In genomic region chr1:58504577-58505254, GRCm38 (mm10) we compare ENCODE assay signal across 8 mouse cellular contexts. TPM values are rescaled to one million over a fixed set of nuclear protein-coding genes. Genes with fewer than 3 reads are reported as not detected.
DNase-seq lines count a peak whose midpoint lies in the region; ATAC-seq lines count a peak whose summit lies in the region.

Orc2 (minus strand) TSS chr1:58505109.

- ATAC-seq in hindbrain, embryonic 14.5 days (ENCODE audit: low FRiP score), result peak; percentile 100

- peaks cover 15% of the 10 kb centered on the region for H3K4me1 ChIP-seq in hindbrain, embryonic 14.5 days (replicated peaks; ENCODE audit: control insufficient read depth, insufficient read depth, low read length)

- DNase-seq in R1 (ENCODE audit: low read depth, low spot score), result peak; percentile 97
- peak; percentile 93 to 95 for DNase-seq in cerebellum, postnatal 25 days
- peak; percentile 79 to 89 for DNase-seq in frontal cortex, postnatal 25 days (ENCODE audit: low spot score in 2 of 2)
- DNase-seq in hindbrain, embryonic 14.5 days (ENCODE audit: low spot score), result peak; percentile 93
- peak; percentile 91 to 94 for DNase-seq in layer of hippocampus, postnatal 36 days
- peak; percentile 93 for DNase-seq in lung, postnatal 36 days
- DNase-seq in retina, postnatal 1 day, result peak; percentile 97
- DNase-seq in urinary bladder, adult 18-20 months (ENCODE audit: low spot score in 2 of 2), result peak; percentile 79 to 85

- WGBS in hindbrain, embryonic 14.5 days, result under 1% methylated on average over 64 of the region's 64 CpGs

- H3K4me2 ChIP-seq in hindbrain, embryonic 14.5 days (replicated peaks), result peak within 1 kb of the TSS; percentile 70

- peak within 1 kb of the TSS; percentile 67 for H3K27ac ChIP-seq in hindbrain, embryonic 14.5 days

- H3K27me3 ChIP-seq in hindbrain, embryonic 14.5 days (ENCODE audit: control insufficient read depth, insufficient read depth, low read length), result no peaks in the 10 kb centered on the region

- peak within 1 kb of the TSS; percentile 77 for H3K9ac ChIP-seq in hindbrain, embryonic 14.5 days

- peaks cover 18% of the 10 kb centered on the region for H3K9me3 ChIP-seq in hindbrain, embryonic 14.5 days (ENCODE audit: control insufficient read depth, low read length)

- H3K4me3 ChIP-seq in hindbrain, embryonic 14.5 days (replicated peaks; ENCODE audit: low read length), result peak within 1 kb of the TSS; percentile 70

- H3K36me3 ChIP-seq in hindbrain, embryonic 14.5 days (replicated peaks; ENCODE audit: control insufficient read depth, insufficient read depth), result peaks cover 10% of the 10 kb centered on the region

RNA-seq across cellular contexts. Expression of gene Orc2, which starts in this region (rescaled TPM):
- polyA plus RNA-seq in hindbrain, embryonic 14.5 days (2014; fragmentation: Nextera tagmentation; extraction: Ambion mirVana), result 19.7 and 21.5 TPM in 2 replicates
- total RNA-seq in layer of hippocampus, postnatal 36 days (2021), result 10 to 100 TPM; 27.4 to 31.1 TPM

Comparison
In these comparisons a context has a peak if more than half of its experiments do, and no peak if none do; other contexts are left out.
1. Peak in every context shown above with its lines: DNase-seq, ATAC-seq, H3K4me3 ChIP-seq and H3K27ac ChIP-seq.